Mouse (Mus musculus) cerebellum, adult 9-10 months (tissue): ENCODE results near the gene Vps37d.
"Not testable (repeated sequence)": the region's sequence is repeated elsewhere in the genome, so short reads cannot be mapped to it uniquely, and the experiment has no call there.

Source experiments
- DNase-seq: peaks from one replicate; pipeline ENCODE4 v3.0.0; 2022

Vps37d gene

GRCm38 (mm10) chr5:135073349-135074150, 4.5 kb downstream of the Vps37d start:
- DNase-seq, result no peak

- DNase-seq, result no peak
These were observed 5.3 kb downstream of the Vps37d start for GRCm38 (mm10) chr5:135072720-135073119.

DNA sequence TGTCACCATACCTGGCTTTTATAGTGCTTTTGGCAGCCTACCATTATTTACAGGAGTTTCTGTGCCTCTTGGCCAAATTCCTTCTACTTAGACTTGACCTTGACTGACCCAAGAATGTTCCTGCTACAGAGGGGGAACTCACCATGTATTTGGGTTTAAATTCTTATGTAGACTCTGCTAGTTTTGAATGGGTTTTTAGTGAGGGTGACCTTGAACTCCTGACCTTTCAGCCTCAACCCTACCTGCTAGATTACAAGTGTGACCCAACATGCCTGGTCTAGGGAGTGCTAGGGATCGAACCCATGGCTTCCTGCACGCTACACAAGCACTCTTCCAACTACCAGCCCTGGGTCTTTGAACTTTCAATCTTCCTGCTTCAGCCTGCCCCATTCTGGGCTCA, 6.0 kb downstream of the Vps37d start:
- DNase-seq, result no peak

DNA sequence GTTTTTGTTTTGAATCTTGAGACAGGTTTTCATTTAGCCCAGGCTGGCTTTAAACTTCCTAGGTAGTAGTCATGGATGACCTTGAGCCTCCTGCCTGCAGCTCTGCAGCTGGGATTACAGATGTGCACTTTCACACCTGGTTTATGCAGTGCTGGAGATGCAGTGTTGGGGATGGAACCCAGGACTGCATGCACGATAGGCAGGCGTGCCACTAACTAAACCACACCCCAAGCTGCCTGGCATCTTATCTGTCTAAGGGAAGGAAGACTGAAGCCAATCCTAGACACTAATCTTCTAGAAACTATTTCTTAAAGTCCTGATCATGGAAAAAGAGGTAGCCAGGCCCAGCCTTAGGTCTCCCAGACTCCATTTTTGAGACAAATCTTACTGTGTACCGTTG, 7.6 kb downstream of the Vps37d start:
- no peak for DNase-seq

- no peak for DNase-seq
These were observed 12.1 kb downstream of the Vps37d start for GRCm38 (mm10) chr5:135066008-135066407.

DNA sequence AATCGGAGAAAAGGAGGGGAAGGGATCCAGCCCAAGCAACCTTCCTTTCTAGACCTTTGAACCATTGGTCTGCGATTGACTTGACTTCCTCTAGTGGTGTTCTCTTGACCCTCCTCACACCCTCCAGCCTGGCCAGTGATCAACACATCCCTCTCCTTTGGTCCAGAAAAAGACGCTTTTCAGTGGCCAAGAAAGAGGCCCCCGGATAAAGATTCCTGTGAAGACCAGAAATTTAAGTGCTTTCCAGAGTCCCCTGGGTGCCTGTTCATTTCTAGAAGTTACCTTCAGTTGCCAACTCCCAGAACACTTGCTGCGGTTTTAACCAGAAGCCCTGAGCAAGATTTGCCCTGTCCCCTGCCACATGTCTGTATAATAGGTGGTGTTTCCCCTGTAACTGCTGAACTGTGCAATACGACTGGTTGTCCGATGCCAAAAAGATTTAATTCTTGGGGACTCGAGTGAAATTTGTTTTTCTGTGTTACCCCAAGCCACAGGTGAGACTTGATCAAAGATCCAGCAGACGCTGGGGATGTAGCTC, 13.1 kb downstream of the Vps37d start, which contains the start of gene Bud23:
Gene Bud23, minus strand, starts transcription at position 51 of the 538 bp plus-strand sequence.
- DNase-seq, result not testable (repeated sequence)

GRCm38 (mm10) chr5:135064382-135064766, 13.7 kb downstream of the Vps37d start:
- no peak for DNase-seq

DNA sequence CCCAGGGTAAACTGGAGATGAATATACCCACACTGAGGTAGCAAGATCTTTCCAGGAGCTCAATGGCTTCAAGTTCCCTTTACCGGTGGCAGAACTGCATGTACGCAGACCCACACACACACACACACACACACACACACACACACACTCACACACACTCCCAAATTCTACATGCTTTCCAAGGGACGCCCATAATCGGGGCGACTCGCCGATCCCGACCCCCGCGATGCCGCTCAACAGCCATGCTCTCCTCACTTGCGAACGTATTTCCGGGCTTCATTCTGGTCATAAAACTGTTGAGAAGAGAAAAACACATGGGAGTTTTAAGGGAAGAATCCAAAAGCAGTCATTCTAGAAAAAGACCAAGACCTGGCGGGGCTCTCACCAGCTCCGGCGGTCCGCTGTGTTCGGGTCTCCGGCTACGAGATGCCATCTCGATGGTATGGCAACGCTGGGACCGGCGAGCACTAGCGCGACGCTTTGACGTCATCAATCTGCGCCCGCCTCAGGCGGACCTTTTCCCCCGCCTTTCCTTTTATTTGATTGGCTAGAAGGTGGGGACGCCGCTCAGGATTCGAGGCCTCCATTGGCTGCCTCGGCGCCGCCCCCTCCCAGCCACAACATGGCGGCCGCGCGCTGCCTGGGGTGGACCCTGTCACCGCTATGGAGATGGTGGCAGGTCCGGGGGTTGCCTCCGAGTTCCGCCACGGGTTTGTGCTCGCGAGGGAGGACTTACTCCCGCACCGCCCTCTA, 14.3 kb downstream of the Vps37d start, which contains the start of gene Dnajc30:
Gene Dnajc30, plus strand, starts transcription at position 574 of the 753 bp plus-strand sequence.
- DNase-seq, result peak; percentile 97

GRCm38 (mm10) chr5:135053356-135053755, 24.7 kb downstream of the Vps37d start:
- DNase-seq, result no peak

DNA sequence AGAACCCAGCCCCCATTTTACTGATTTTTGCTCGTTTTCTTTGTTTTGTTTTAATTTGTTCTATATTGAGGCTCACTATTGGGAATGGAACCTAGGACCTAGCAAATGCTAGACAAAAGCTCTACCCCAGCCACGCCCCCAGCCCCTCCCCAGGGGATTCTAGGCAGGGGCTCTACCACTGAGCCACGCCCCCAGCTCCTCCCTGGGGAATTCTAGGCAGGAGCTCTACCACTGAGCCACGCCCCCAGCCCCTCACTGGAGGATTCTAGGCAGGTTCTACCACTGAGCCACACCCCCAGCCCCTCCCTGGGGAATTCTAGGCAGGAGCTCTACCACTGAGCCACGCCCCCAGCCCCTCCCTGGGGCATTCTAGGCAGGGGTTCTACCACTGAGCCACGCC, 28.8 kb downstream of the Vps37d start:
- not testable (repeated sequence) for DNase-seq

- no peak for DNase-seq
These were observed 29.5 kb downstream of the Vps37d start for GRCm38 (mm10) chr5:135048539-135048938.

DNA sequence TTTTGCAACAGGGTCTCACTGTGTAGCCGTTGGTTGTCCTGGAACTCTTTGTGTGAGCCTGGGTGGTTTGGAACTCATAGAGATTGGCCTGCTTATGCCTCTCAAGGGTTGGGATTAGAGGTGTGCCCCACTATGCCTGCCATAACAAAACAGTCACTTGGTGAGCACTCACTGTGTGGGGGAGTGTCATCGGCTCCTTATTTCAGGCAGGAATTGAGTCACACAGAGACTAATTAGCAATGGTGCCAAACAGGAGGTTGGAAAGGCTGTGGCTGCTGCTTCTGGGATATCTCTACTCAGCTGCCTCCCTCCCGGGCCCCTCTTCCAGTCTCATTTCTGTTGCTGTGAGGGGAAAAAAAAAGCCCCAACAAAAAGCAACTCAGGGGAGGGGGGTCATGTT, 33.5 kb downstream of the Vps37d start:
- no peak for DNase-seq

DNA sequence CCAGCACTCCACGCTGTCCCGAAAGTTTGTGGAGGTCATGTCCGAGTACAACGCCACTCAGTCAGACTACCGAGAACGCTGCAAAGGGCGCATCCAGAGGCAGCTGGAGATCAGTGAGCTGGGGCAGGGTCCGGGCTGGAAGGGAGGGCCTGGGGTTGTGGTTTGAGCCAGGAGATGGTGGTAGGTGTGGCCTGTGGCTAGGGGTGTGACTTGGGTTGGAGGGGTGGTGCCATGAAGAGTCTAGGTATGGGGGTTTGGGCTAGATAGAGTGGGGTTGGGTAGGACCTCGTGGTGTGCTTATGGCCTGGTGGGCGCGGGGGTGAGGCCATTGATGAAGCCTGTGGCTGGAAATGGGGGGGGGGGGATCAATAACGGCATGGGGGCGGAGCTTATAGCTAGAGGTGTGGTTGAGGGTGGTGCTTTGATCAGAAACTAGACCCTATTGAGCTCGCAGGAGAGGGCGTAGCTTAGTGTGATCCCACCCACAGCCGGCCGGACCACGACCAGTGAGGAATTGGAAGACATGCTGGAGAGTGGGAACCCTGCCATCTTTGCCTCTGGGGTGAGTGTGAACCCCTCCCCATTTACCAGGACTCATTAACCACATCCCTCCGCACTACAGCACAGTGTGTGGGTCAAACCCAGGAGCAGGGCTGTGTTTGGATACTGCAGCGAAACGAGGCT, 35.8 kb downstream of the Vps37d start:
- DNase-seq, result no peak

DNA sequence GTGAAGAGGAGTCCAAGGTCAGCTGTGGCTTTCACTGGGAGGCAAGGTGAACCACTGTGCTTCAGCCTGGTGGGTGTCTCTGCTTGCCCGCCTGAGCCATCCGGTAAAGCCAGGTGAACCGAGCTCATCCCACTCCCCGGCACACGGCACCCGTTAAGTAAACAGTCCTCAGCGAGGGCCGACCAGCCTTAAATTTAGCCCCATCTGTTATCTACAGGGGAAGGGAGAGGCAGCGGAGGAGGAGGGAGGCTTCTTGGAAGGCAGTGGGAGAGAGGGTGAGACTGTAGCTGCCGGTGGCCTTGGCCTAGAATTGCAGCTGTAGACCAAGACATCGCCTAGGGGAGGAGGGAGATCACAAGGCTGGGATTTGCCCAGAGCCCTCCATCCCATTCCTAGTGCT, 37.3 kb downstream of the Vps37d start:
- no peak for DNase-seq

GRCm38 (mm10) chr5:135040059-135040458, 38.0 kb downstream of the Vps37d start:
- no peak for DNase-seq

GRCm38 (mm10) chr5:135039541-135039940, 38.5 kb downstream of the Vps37d start:
- DNase-seq, result no peak

GRCm38 (mm10) chr5:135037946-135038345, 40.1 kb downstream of the Vps37d start:
- no peak for DNase-seq

DNA sequence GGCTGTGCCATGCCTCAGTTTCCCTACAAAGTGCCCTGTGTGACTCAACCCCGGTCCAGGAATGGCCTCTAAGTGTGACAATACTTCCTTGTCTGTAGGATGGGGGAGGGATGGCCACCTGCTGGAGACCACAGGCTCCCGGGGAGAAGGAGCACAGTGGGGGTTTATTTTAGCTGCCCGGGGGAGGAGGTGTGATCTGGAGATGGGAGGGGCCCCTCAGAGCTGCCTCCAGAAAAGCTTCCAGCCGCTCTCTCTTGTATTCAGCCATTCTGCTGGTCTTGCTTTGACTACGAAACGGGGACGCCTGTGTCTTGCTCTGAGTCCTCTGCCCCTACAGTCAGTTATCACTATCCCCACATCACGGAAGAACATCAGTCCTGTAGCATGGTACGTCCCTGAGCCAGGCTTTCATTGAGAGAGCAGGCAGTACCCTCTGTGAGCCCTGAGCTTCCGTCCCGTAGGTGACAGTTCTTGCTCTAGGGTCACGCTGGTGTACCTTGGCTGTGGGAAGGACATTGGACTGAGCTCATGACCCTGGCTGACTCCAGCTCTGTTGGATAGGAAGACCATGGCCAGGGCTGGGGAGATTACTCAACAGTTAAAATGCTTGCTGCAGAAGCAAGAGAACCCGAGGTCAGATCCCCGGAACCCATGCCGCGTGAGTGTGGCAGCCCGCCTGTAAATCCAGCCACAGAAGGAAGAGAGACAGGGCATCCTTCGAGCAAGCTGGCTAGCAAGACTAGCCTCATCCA, 42.3 kb downstream of the Vps37d start:
- no peak for DNase-seq

DNA sequence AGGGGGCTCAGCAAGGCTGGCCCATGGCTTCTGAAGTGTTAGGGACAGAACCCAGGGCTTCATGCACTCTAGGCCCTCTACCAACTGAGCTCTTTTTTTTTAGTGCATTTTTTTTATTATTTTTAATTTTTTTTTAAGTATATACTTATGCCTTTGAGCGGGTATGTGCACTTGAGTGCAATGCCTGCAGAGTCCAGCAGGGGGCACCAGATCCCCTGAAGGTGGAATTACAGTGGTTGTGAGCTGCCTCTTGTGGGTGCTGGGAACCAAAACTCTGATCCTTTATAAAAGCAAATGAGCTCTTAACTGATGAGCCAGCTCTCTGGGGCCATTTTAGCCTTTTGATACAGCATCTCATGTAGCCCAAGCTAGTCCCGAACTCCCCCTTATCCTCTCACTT, 43.5 kb downstream of the Vps37d start:
- no peak for DNase-seq

DNA sequence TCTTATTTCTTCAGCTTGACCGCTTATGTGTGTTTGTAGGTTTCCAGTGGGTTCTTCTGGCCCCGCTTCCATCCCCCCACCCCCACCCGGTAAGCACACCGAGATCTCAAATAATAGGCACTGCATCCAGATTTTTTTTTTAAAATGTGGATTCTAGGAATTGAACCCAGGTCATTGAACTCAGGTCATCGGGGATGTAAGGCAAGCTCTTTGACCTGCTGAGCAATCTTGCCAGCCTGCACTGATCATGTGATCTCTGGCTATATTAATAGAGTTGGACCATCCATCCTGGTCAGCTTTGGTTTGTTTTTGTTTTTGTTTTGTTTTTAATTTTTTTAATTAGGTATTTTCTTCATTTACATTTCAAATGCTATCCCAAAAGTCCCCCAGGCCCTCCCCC, 45.5 kb downstream of the Vps37d start:
- no peak for DNase-seq

DNA sequence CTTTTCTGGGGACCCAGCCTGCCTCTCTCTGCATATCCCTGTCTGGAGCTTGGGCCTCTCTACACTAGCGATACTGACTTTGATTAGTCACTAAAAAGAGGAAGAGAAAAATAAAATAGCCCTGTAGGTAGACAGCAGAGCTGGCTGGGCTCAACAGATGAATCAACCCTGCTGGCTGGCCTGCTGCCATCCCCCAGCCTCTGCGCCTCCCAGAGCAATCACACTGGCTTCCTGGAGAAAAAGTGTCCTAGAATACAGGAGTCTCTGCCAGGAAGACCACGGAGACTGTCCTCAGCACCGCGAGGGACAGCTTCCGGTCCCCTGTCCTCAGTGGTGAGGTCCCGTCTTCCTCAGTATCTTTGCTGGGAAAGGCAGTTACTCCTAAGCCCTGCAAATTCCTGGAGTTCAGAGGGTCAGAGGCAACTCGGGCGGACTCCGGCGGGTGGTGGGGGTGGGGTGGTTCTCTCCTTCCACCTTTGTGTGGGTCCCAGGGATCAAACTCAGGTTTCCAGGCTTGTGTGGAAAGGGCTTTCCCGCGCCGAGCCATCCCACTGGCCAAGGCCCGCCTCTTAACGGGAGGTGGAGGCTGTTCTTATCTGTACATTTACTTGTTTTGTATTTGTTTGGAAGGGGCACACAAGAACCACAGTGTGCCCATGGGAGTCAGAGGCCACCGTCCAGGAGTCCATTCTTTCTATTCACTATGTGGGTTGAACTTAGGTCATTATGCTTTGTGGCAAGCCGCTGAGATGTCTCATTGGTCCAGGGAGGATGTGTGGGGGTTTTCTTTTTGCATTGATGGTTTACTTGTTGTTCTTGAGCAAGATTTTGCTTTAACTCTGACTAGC, 48.8 kb downstream of the Vps37d start:
- DNase-seq, result peak; percentile 72

GRCm38 (mm10) chr5:135025899-135026298, 52.2 kb downstream of the Vps37d start:
- no peak for DNase-seq
